ENCODE assay signal across 8 mouse cellular contexts in the genomic region with DNA sequence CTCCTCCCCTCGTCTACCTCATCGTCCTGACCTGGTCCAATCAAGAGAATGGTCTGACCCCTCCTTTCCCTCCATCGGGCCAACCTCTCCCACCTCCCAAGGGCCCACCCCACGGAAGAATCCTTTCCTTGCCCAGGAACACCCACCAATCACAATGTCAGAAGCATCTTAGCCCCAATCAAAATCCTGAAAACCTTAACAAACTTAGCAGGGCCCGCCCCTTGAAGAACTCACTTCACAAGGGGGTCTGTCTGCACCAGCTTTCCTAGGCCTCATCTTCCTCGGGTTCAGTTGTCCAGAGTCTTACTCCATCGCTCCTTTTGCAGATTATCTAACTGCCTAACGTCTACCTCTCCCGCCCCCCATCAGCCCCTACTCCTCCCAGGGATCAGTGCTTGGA. TPM values are rescaled to one million over a fixed set of nuclear protein-coding genes. Genes with fewer than 3 reads are reported as not detected.
DNase-seq lines count a peak whose midpoint lies in the region; ATAC-seq and TF ChIP-seq lines count a peak whose summit lies in the region.

No protein-coding gene starts in this region.

- peak overlapping the region; percentile 91 for H3K4me3 ChIP-seq in heart, embryonic 13.5 days
- H3K4me3 ChIP-seq in heart, postnatal 0 days (ENCODE audit: low read depth, low read length): peak overlapping the region; percentile 69

- no peak for TF ChIP-seq CTCF in heart, postnatal 0 days (IDR thresholded peaks at IDR 0.05; ENCODE audit: low read depth)

- H3K9me3 ChIP-seq in heart, embryonic 13.5 days: no peaks in the 10 kb centered on the region
- H3K9me3 ChIP-seq in heart, postnatal 0 days (replicated peaks; ENCODE audit: control insufficient read depth, low read length): no peaks in the 10 kb centered on the region

- H3K36me3 ChIP-seq in heart, embryonic 13.5 days: peaks cover 47% of the 10 kb centered on the region
- peaks cover 40% of the 10 kb centered on the region for H3K36me3 ChIP-seq in heart, postnatal 0 days (replicated peaks; ENCODE audit: control insufficient read depth, insufficient read depth, low read length)

- no peak for TF ChIP-seq EP300 in heart, postnatal 0 days (IDR thresholded peaks at IDR 0.05; ENCODE audit: low read depth)

- intact Hi-C loops in heart, postnatal 14 days (cut with DNase I): no loop called here

- peak overlapping the region; percentile 93 for H3K4me2 ChIP-seq in heart, embryonic 13.5 days
- H3K4me2 ChIP-seq in heart, postnatal 0 days (ENCODE audit: low read depth, low read length): peak overlapping the region; percentile 80

- H3K4me1 ChIP-seq in heart, embryonic 13.5 days: peaks cover 21% of the 10 kb centered on the region
- 0 out of 2 replicates have a peak, but pooled peaks cover 9% of the 10 kb centered on the region for H3K4me1 ChIP-seq in heart, postnatal 0 days (ENCODE audit: control insufficient read depth, insufficient read depth)

- H3K27ac ChIP-seq in heart, embryonic 13.5 days (replicated peaks): peak overlapping the region; percentile 93; the same call in 1 of the 2 replicates
- H3K27ac ChIP-seq in heart, postnatal 0 days (ENCODE audit: low read depth): no peak overlapping the region

- WGBS in heart, embryonic 13.5 days: 22% methylated on average over 9 of the region's 9 CpGs
- 45% methylated on average over 9 of the region's 9 CpGs for WGBS in heart, postnatal 0 days

- no peak for ATAC-seq in heart, embryonic 13.5 days (ENCODE audit: extremely low read depth, insufficient number of reproducible peaks, low FRiP score, low TSS enrichment)
- ATAC-seq in heart, postnatal 0 days (ENCODE audit: insufficient read depth, low read depth): no peak

- DNase-seq in heart, postnatal 14 days: no peak
- peak; percentile 83 for DNase-seq in WW6 (ENCODE audit: low read depth, low spot score)
- DNase-seq in heart, postnatal 0 days (ENCODE audit: low spot score): no peak
- peak; percentile 43 for DNase-seq in mesoderm, embryonic 11.5 days (ENCODE audit: low read depth, low spot score)
- no peak for DNase-seq in adrenal gland, adult 8-10 months
- no peak for DNase-seq in ovary, adult 18-20 months (ENCODE audit: low spot score)
- DNase-seq in gastrocnemius, postnatal 10 days: no peak

- no peaks in the 10 kb centered on the region for H3K27me3 ChIP-seq in heart, embryonic 13.5 days (replicated peaks)
- no peaks in the 10 kb centered on the region for H3K27me3 ChIP-seq in heart, postnatal 0 days (ENCODE audit: control insufficient read depth, insufficient read depth, low read length)

- peak overlapping the region; percentile 98 for H3K9ac ChIP-seq in heart, embryonic 13.5 days
- H3K9ac ChIP-seq in heart, postnatal 0 days (replicated peaks; ENCODE audit: low read depth, low read length): peak overlapping the region; percentile 79; the same call in 1 of the 2 replicates

RNA-seq across cellular contexts. Expression of a gene that starts 5.6 kb away (rescaled TPM):
- 76.8 and 81.8 TPM in 2 replicates for polyA plus RNA-seq in heart, embryonic 13.5 days (2015; fragmentation: Nextera tagmentation; extraction: Ambion mirVana)
- total RNA-seq in heart, postnatal 14 days (2021): 100 to 1,000 TPM; 285 to 301 TPM
- total RNA-seq in heart, postnatal 0 days (2014; rRNA removed; ENCODE audit: low replicate concordance): 356 and 427 TPM in 2 replicates
- 84.4 and 88.5 TPM in 2 replicates for polyA plus RNA-seq in heart, postnatal 0 days (2015; fragmentation: Nextera tagmentation; extraction: Ambion mirVana)
- 100 to 1,000 TPM; 562 to 740 (median 679) TPM for total RNA-seq in adrenal gland, adult 8-10 months (2022)
- 100 to 1,000 TPM; 314 to 330 TPM for total RNA-seq in gastrocnemius, postnatal 10 days (2021)

RNA-seq across cellular contexts. Expression of a gene that starts 9.1 kb away (rescaled TPM):
- 330 and 354 TPM in 2 replicates for polyA plus RNA-seq in heart, embryonic 13.5 days (2015; fragmentation: Nextera tagmentation; extraction: Ambion mirVana)
- total RNA-seq in heart, postnatal 14 days (2021): 1,000 to 10,000 TPM; 1,873 to 1,882 TPM
- total RNA-seq in heart, postnatal 0 days (2014; rRNA removed; ENCODE audit: low replicate concordance): 516 and 816 TPM in 2 replicates
- 1,339 and 1,426 TPM in 2 replicates for polyA plus RNA-seq in heart, postnatal 0 days (2015; fragmentation: Nextera tagmentation; extraction: Ambion mirVana)
- total RNA-seq in adrenal gland, adult 8-10 months (2022): 100 to 1,000 TPM in 3 of 4 experiments, 10 to 100 TPM in 1; 65.3 to 235 (median 137) TPM
- 100 to 1,000 TPM; 630 to 723 TPM for total RNA-seq in gastrocnemius, postnatal 10 days (2021)

RNA-seq across cellular contexts. Expression of a gene that starts 23.5 kb away (rescaled TPM):
- 8.6 and 9.5 TPM in 2 replicates for polyA plus RNA-seq in heart, embryonic 13.5 days (2015; fragmentation: Nextera tagmentation; extraction: Ambion mirVana)
- total RNA-seq in heart, postnatal 14 days (2021): 10 to 100 TPM; 29.6 to 34.9 TPM
- 18.6 and 29.7 TPM in 2 replicates for total RNA-seq in heart, postnatal 0 days (2014; rRNA removed; ENCODE audit: low replicate concordance)
- 4.4 and 5.7 TPM in 2 replicates for polyA plus RNA-seq in heart, postnatal 0 days (2015; fragmentation: Nextera tagmentation; extraction: Ambion mirVana)
- total RNA-seq in adrenal gland, adult 8-10 months (2022): 10 to 100 TPM; 46.0 to 55.4 (median 54.0) TPM
- 10 to 100 TPM; 34.6 to 40.3 TPM for total RNA-seq in gastrocnemius, postnatal 10 days (2021)

RNA-seq across cellular contexts. Expression of a gene that starts 38.7 kb away (rescaled TPM):
- polyA plus RNA-seq in heart, embryonic 13.5 days (2015; fragmentation: Nextera tagmentation; extraction: Ambion mirVana): 113 and 123 TPM in 2 replicates
- total RNA-seq in heart, postnatal 14 days (2021): 10 to 100 TPM; 52.8 to 55.5 TPM
- 105 and 799 TPM in 2 replicates for total RNA-seq in heart, postnatal 0 days (2014; rRNA removed; ENCODE audit: low replicate concordance)
- 109 and 112 TPM in 2 replicates for polyA plus RNA-seq in heart, postnatal 0 days (2015; fragmentation: Nextera tagmentation; extraction: Ambion mirVana)
- 10 to 100 TPM; 62.8 to 93.8 (median 72.7) TPM for total RNA-seq in adrenal gland, adult 8-10 months (2022)
- total RNA-seq in gastrocnemius, postnatal 10 days (2021): 10 to 100 TPM; 71.9 to 80.7 TPM

RNA-seq across cellular contexts. Expression of a gene that starts 39.1 kb away (rescaled TPM):
- polyA plus RNA-seq in heart, embryonic 13.5 days (2015; fragmentation: Nextera tagmentation; extraction: Ambion mirVana): 145 and 170 TPM in 2 replicates
- total RNA-seq in heart, postnatal 14 days (2021): 10 to 100 TPM; 47.4 to 60.8 TPM
- total RNA-seq in heart, postnatal 0 days (2014; rRNA removed; ENCODE audit: low replicate concordance): 40.0 and 80.7 TPM in 2 replicates
- 131 and 137 TPM in 2 replicates for polyA plus RNA-seq in heart, postnatal 0 days (2015; fragmentation: Nextera tagmentation; extraction: Ambion mirVana)
- total RNA-seq in adrenal gland, adult 8-10 months (2022): 100 to 1,000 TPM; 102 to 119 (median 108) TPM
- 10 to 100 TPM; 42.8 to 47.0 TPM for total RNA-seq in gastrocnemius, postnatal 10 days (2021)

Comparison
In these comparisons a context has a peak if more than half of its experiments do, and no peak if none do; other contexts are left out.
1. DNase-seq: peak in WW6 (single experiment) and mesoderm, embryonic 11.5 days (single experiment); none in heart, postnatal 14 days (0 of 2), heart, postnatal 0 days (single experiment), adrenal gland, adult 8-10 months (single experiment), ovary, adult 18-20 months (single experiment) and gastrocnemius, postnatal 10 days (single experiment).